Mouse (Mus musculus) limb, embryonic 11.5 days (tissue): Measurements from ENCODE around the gene Zmiz1. TPM values are rescaled to one million over a fixed set of nuclear protein-coding genes. Genes with fewer than 3 reads are reported as not detected.

Experiments
- ATAC-seq: fragments of 200-750 bp; cut with Nextera tagmentation; 2 replicates; pipeline ENCODE4 v1.8.0; 2017; ENCODE audit warnings: low read depth; ENCODE audit not compliant: insufficient number of reproducible peaks, low FRiP score, low TSS enrichment
- DNase-seq: peaks from one replicate; pipeline ENCODE4 v3.0.0-alpha.2; 2015; ENCODE audit warnings: low spot score
- H3K27ac ChIP-seq: fragments of 300-500 bp; sonication (generic); replicated peaks from 2 replicates; pipeline ENCODE4 v1.5.1; 2014; ENCODE audit warnings: low read depth, mild to moderate bottlenecking, low read length
- H3K27me3 ChIP-seq: fragments of 300-500 bp; sonication (generic); 2 replicates; pipeline ENCODE4 v1.6.1; 2014; ENCODE audit warnings: mild to moderate bottlenecking, low read length, mixed read lengths; ENCODE audit not compliant: control insufficient read depth, insufficient read depth
- H3K36me3 ChIP-seq: fragments of 300-500 bp; sonication (generic); 2 replicates; pipeline ENCODE4 v1.6.1; 2014; ENCODE audit warnings: mild to moderate bottlenecking, low read length, moderate library complexity, mixed read lengths; ENCODE audit not compliant: control insufficient read depth, insufficient read depth
- H3K4me1 ChIP-seq: fragments of 300-500 bp; sonication (generic); 2 replicates; pipeline ENCODE4 v1.6.1; 2014; ENCODE audit warnings: low read length, mixed read lengths; ENCODE audit not compliant: control insufficient read depth, insufficient read depth
- H3K4me2 ChIP-seq: fragments of 300-500 bp; sonication (generic); 2 replicates; pipeline ENCODE4 v1.6.1; 2014; ENCODE audit warnings: low read depth, mild to moderate bottlenecking, moderate library complexity; ENCODE audit not compliant: severe bottlenecking
- H3K4me3 ChIP-seq: fragments of 300-500 bp; sonication (generic); 2 replicates; pipeline ENCODE4 v1.5.1; 2014; ENCODE audit warnings: low read depth, low read length
- H3K9ac ChIP-seq: fragments of 300-500 bp; sonication (generic); 2 replicates; pipeline ENCODE4 v1.6.1; 2014; ENCODE audit warnings: mild to moderate bottlenecking, low read length
- H3K9me3 ChIP-seq: fragments of 300-500 bp; sonication (generic); 2 replicates; pipeline ENCODE4 v1.6.1; 2016; ENCODE audit warnings: low read length; ENCODE audit not compliant: control insufficient read depth
- WGBS: fragments of 180-500 bp; shearing (Covaris S2); extraction: QIAGEN DNeasy Blood & Tissue Kit; methylation state at CpG from one replicate; pipeline ENCODE4 v1.1.7; 2014; 5-methylcytosine and 5-hydroxymethylcytosine counted together
- polyA plus RNA-seq: library from polyadenylated mRNA; unstranded; fragments of >200 nt; fragmentation: Nextera tagmentation; extraction: Ambion mirVana; gene quantifications from 2 replicates; pipeline ENCODE4 v1.2.1, GENCODE M21; 2014

Zmiz1 gene
- polyA plus RNA-seq, 1 experiment from 2014 or later, result 59.0 TPM

DNA sequence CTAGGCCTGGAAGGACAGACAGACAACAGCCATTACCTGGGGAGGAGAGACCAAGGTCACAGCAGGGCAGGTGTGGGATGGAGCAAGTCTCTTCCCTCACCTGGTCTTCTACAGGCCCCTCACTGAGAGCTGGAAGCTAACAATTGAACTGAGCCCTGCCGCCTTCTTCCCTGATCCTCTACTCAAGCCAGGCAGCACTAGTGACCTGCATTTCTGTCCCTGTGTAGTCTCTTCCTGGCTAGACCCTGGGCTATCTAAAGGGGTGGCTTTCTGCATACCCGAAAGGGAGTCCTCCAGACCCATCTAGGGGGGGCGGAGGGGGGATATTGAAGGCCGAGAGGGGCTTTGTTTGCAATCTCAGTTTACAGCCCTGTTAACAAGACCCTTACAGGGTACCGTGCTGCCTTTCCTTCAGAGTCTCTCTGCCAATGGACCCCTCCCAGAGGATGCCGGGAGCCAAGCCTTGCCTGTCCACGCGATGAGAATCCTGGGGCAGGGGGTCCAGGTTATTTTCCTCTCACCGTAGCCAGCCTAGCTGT is 152.2 kb downstream of the Zmiz1 start:
- H3K9ac ChIP-seq, result no peak overlapping the region
- no peak for ATAC-seq

DNA sequence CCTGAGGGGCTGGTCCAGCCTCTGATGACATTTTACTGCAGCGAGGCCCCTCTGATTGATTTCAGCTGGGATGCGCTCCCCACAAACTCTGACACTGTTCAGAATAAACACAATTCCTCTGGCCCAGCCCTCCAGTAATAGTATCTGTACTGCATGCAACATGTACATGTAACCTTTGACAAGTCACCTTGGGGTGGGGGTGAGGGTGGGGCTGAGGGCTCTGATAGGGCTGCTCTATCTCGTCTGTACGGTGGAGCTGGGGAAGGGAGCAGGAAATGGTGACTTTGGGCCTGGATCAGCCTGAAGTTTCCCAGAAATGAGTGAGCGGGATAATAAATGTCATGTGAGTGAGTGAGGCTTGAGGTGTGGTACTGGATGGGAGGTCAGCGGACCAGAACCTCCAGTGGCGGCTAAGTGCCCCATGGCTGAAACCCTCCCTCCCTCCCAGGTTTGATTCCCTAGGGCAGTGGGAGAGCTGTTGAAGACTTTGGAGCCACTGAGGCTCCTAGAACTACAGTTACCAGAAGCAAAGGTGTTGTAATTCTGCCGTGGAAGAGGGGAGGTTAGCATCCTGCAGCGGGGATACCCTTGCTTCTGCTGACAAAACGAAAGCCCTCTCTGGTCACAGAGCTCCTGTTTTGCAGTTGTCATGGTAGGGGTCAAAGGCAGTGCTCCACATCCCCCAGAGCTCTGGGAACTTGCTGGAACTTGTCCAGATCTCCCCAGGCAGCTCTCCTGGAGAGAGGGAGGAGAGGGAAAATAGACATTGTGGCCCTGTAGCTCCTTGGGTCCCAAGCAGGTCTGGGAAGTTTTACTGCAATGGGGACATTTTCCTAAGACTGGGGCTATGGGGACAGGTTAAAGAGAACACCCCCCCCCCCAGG is 153.1 kb downstream of the Zmiz1 start:
- 0 out of 2 replicates have a peak, but pooled peaks cover 2% of the 10 kb centered on the region for H3K36me3 ChIP-seq
- no peaks in the 10 kb centered on the region for H3K9me3 ChIP-seq
- H3K27ac ChIP-seq, result 0 out of 2 replicates have a peak overlapping the region, but pooled peaks have one; percentile 36
- no peak overlapping the region for H3K4me3 ChIP-seq
- no peak overlapping the region for H3K9ac ChIP-seq
- H3K4me1 ChIP-seq, result peaks cover 41% of the 10 kb centered on the region
- no peak overlapping the region for H3K4me2 ChIP-seq
- ATAC-seq, result no peak
- 68% methylated on average over 10 of the region's 10 CpGs for WGBS
- H3K27me3 ChIP-seq, result no peaks in the 10 kb centered on the region
- DNase-seq, result no peak

More for the DNA sequence above, 152.2 kb downstream of the Zmiz1 start:
- no peak for DNase-seq
- 41% methylated on average over 9 of the region's 9 CpGs for WGBS
- no peak overlapping the region for H3K4me2 ChIP-seq
- peaks cover 47% of the 10 kb centered on the region for H3K4me1 ChIP-seq
- 0 out of 2 replicates have a peak, but pooled peaks cover 2% of the 10 kb centered on the region for H3K36me3 ChIP-seq
- no peaks in the 10 kb centered on the region for H3K9me3 ChIP-seq
- H3K27me3 ChIP-seq, result no peaks in the 10 kb centered on the region
- H3K4me3 ChIP-seq, result no peak overlapping the region
- H3K27ac ChIP-seq, result peak overlapping the region; percentile 15; the same call in 1 of the 2 replicates

DNA sequence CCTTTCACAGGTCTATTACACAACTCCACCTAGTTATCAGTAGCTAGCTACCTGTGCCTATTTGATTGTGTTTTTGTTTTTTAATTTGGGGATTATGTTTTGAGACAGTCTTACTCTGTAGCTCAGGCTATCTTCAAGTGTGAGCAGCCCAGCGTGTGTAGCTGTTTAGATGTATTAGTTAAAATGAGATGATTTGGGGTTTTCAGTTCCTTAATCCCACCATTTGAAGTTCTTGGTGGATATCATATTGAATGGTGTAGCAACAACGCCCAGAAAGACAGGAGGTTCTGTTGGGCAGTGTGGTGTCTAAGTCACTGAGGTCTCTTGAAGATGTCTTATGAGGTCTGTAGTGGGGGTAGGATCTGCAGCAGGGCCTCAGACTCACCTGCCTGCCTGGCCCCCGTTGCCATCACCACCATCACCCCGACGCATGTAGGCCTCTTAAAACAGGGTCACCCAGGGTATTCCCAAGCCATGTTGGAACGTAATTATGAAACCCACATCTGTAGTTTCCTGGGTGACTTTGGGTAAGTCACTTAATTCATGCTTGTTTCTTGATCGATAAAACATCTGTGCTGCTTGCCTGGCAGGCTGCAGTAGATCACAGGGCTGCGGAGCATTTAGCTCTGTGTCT is 155.1 kb downstream of the Zmiz1 start:
- peaks cover 28% of the 10 kb centered on the region for H3K4me1 ChIP-seq
- 91% methylated on average over 8 of the region's 8 CpGs for WGBS
- H3K27ac ChIP-seq, result no peak overlapping the region
- DNase-seq, result no peak
- H3K9ac ChIP-seq, result no peak overlapping the region
- H3K4me3 ChIP-seq, result no peak overlapping the region
- no peaks in the 10 kb centered on the region for H3K9me3 ChIP-seq
- ATAC-seq, result no peak
- H3K27me3 ChIP-seq, result no peaks in the 10 kb centered on the region
- 0 out of 2 replicates have a peak, but pooled peaks cover 2% of the 10 kb centered on the region for H3K36me3 ChIP-seq
- no peak overlapping the region for H3K4me2 ChIP-seq

DNA sequence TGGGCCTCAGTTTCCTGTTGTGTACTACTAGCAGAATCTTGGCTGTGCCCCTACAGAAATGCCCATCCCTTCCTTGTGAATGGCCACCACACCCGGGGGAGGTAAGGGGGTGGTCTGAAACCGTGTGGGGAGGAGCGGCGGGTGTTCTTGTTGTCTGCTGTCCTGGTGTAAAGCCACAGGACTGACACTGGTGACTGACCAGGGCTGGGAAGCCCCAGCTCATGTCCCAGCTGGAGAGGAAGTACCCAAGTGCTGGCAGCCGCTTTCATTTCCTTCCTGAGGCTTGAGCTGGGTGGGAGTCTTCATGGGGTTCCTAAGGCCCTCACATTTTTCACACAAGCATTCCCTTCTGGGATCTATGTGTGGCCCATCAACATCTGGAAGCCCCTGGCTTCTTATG is 155.7 kb downstream of the Zmiz1 start:
- no peaks in the 10 kb centered on the region for H3K9me3 ChIP-seq
- WGBS, result 68% methylated on average over 5 of the region's 5 CpGs
- no peaks in the 10 kb centered on the region for H3K27me3 ChIP-seq
- DNase-seq (no peak), ATAC-seq (no peak)
- H3K36me3 ChIP-seq, result 0 out of 2 replicates have a peak, but pooled peaks cover 2% of the 10 kb centered on the region
- H3K27ac ChIP-seq, result no peak overlapping the region
- peaks cover 23% of the 10 kb centered on the region for H3K4me1 ChIP-seq
- no peak overlapping the region for H3K9ac ChIP-seq
- no peak overlapping the region for H3K4me3 ChIP-seq
- no peak overlapping the region for H3K4me2 ChIP-seq

DNA sequence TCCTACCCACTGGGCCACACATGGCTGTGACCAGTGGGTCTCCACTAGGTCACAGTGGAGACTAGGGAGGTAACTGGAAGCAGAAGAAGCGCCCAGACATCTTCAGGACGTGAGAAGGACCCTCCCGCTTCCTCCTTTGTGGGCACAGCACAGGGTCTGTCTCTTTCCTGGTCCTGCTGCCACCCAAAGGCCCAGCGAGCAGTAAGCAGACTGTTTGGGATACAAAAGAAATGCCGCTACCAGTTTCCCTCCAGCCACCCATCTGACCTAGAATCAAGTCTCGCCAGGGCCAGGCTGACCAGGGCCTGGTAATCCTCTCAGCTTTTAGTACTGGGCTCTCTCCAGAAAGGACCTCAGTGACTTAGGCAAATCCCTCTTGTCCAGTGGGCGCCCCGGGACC is 156.6 kb downstream of the Zmiz1 start:
- Histone ChIP-seq H3K4me2 (no peak overlapping the region), H3K9ac (0 out of 2 replicates have a peak overlapping the region, but pooled peaks have one; percentile 4), H3K4me1 (peaks cover 14% of the 10 kb centered on the region), H3K27ac (no peak overlapping the region), H3K4me3 (no peak overlapping the region), H3K27me3 (no peaks in the 10 kb centered on the region), H3K36me3 (0 out of 2 replicates have a peak, but pooled peaks cover 2% of the 10 kb centered on the region), H3K9me3 (no peaks in the 10 kb centered on the region)
- ATAC-seq, result no peak
- no peak for DNase-seq
- 95% methylated on average over 8 of the region's 8 CpGs for WGBS

DNA sequence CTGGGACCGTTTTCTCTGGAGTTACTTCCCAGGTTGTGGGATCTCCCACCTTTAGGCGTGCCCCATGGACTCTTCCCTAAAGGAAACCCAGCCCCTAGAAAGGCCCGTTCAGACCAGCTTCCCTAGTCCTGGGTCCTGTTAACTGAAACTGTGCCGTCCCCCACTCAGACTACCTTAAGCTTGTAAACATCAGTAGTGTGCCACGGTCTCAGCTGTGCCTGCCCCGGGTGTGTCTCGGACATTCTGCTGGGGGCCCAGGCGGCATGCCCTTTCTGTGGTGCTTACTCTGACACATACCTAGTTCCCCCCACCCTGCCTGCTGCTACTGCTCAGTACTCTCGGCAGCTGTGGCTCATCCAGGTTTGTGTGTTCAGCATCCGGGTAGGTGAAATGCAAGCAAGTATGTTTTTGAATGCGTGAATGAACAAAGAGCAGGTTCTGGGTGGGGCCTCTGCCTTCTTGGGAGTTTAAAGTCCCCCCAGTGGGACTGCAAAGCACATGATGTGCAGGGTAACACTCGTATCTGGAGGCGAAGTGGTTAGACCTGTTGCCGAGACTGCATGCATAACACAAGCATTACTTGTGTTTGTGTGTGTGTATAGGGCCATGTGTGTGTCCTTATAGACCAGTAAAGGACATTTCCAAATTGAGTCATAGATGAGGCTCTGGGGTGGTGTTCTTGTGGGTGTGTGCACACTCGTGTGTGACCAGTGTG is 157.2 kb downstream of the Zmiz1 start:
- no peak overlapping the region for H3K27ac ChIP-seq

DNA sequence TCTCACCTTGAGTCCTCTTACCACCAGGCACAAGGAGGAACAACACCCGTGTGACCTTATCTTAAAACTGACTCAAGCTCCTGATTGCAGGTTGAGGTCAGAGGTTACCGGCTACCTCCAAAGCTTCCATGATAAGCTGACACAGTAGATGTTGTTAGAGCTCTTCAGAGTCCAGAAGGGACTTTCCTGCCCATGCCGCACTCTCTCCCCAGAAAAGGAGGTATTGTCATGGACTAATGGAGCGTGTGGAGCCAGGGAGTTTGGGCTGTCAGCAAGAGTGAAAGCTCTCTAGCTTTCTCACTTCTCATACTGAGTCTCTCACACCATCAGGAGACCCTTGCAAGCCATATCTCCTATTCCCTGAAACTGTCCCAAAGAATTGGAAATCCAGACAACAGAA is 158.3 kb downstream of the Zmiz1 start:
- no peak overlapping the region for H3K27ac ChIP-seq
- no peaks in the 10 kb centered on the region for H3K4me1 ChIP-seq
- ATAC-seq, result no peak
- no peak overlapping the region for H3K4me3 ChIP-seq
- H3K9ac ChIP-seq, result no peak overlapping the region
- 0 out of 2 replicates have a peak, but pooled peaks cover 2% of the 10 kb centered on the region for H3K36me3 ChIP-seq
- no peaks in the 10 kb centered on the region for H3K9me3 ChIP-seq
- no peaks in the 10 kb centered on the region for H3K27me3 ChIP-seq
- H3K4me2 ChIP-seq, result no peak overlapping the region
- no peak for DNase-seq
- WGBS, result 86% methylated on average over 4 of the region's 4 CpGs

More for the DNA sequence above, 157.2 kb downstream of the Zmiz1 start:
- Histone ChIP-seq H3K36me3 (0 out of 2 replicates have a peak, but pooled peaks cover 2% of the 10 kb centered on the region), H3K9ac (0 out of 2 replicates have a peak overlapping the region, but pooled peaks have one; percentile 4), H3K4me2 (no peak overlapping the region), H3K9me3 (no peaks in the 10 kb centered on the region), H3K4me3 (no peak overlapping the region), H3K4me1 (peaks cover 9% of the 10 kb centered on the region), H3K27me3 (no peaks in the 10 kb centered on the region)
- 88% methylated on average over 15 of the region's 15 CpGs for WGBS
- DNase-seq (no peak), ATAC-seq (no peak)
